Mouse (Mus musculus) embryo, embryonic 10.5 days (tissue): ENCODE measurements around the gene Slc27a3.

Source experiments
- DNase-seq: peaks from one replicate; pipeline ENCODE4 v3.0.0-alpha.2; 2015; ENCODE audit warnings: low spot score

Slc27a3 gene

GRCm38 (mm10) chr3:90340177-90340576 is 49.6 kb downstream of the Slc27a3 start:
- no peak for DNase-seq

GRCm38 (mm10) chr3:90338190-90338589 is 51.5 kb downstream of the Slc27a3 start:
- DNase-seq: no peak

- DNase-seq: no peak
Observed at GRCm38 (mm10) chr3:90335517-90335916, 54.2 kb downstream of the Slc27a3 start.
